Mouse (Mus musculus) monocyte, adult 2 months (primary cell): Measurements from ENCODE around the gene Mxi1.

Experiments used
- DNase-seq, 2 experiments: peaks; one replicate each; pipeline ENCODE4 v3.0.0; 2022; ENCODE audit warnings: low spot score in 2 of 2, low read depth in 1 of 2

Mxi1 gene

GRCm38 (mm10) chr19:53360265-53360958 lies 50.1 kb downstream of the Mxi1 start:
- no peak for DNase-seq

GRCm38 (mm10) chr19:53362967-53363366 lies 52.6 kb downstream of the Mxi1 start:
- no peak for DNase-seq

GRCm38 (mm10) chr19:53364551-53364950 lies 54.2 kb downstream of the Mxi1 start:
- DNase-seq, result no peak

DNA sequence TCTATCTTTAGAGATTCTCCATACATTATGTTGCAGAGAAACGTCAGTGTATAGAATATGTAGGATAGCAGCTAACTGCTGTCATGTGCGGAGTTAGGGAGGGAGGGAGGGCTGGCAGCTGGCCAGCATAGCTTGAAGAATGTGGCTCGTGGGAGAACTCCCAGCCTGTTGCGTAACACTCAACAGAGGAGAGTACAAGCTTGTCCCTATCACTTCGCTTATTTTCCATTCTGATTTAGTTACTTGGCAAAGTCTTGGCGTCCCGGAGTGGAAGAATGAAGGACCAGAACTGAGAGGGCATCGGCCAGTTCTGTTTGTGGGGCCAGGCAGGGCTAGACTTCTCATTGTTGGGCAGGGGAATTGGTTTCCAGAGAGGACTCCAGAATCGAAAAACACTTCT lies 54.6 kb downstream of the Mxi1 start:
- DNase-seq, result no peak

DNA sequence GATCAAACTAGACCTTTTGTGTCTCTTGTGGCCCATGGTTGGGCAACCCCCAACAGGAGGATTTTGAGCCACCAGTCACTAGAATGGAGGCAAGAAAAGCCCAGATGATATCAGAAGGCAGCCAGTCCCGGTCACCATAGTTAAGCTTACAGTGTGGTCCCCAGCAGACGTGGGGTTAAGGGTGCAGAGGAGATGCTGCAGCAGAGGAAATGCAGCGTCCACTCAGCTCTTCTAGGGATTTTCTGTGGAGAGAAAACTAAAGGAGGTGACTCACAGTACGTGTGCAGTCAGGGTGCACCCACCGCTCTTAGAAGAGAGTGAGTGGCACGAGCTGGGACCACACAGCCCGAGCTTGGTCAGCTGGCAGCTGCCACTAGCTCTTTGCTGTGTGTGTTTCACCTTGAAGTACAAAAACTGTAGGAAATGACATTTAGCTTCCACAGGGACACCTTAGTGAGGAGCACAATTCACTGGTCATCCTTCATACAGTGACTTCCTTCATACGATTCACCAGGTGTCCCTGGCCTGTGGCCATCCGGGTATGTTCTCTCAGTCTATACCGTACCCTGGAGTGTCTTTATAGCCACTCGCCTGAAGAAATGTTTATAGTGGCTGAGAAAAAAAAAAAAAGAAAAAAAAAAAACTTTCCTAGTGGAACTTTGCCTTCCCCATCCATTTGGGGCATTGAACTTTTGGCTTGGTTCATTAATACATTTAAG lies 55.9 kb downstream of the Mxi1 start:
- no peak for DNase-seq

- DNase-seq, result no peak
Measured at GRCm38 (mm10) chr19:53366881-53367280, 56.6 kb downstream of the Mxi1 start.

DNA sequence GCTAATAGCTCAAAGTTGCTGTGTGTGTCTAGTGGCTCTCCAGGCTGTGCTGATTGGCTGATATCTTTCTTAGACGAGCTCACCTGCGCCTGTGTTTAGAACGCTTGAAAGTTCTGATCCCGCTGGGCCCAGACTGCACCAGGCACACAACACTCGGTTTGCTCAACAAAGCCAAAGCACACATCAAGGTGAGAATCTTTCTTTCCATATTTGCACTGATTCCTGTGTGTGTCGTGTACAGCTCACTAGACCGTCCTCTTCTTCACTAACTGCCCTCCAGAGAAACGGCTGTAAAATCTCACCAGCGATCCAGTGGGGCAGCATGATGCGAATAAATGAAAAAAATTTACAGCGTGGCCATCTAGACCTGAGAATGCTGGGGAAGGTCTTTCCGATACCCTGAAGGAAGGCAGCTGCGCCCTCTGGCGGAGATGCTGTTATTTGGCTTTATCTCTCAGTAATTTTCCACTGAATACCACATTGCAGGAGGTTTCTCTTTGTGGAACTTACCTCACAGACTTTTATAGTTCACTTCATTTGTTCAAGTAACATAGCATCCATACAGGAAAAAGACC lies 59.2 kb downstream of the Mxi1 start:
- peak in 1 of 2 experiments; percentile 41 for DNase-seq

DNA sequence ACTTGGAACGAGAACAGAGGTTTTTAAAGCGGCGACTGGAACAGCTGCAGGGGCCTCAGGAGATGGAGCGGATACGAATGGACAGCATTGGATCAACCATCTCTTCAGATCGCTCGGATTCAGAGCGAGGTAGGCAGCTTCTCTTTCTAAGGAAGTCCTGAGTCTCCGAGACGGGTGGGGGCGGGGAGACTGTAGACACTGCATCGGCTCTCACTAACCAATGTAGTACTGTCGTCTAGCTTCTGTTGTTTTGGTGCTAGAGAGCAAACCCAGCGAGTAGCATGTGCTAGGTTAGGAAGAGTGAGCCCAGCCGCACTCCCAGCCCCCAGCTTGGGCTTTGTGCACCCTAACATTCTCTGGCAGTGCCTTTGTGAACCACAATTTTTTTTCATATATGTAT lies 59.9 kb downstream of the Mxi1 start:
- no peak for DNase-seq

DNA sequence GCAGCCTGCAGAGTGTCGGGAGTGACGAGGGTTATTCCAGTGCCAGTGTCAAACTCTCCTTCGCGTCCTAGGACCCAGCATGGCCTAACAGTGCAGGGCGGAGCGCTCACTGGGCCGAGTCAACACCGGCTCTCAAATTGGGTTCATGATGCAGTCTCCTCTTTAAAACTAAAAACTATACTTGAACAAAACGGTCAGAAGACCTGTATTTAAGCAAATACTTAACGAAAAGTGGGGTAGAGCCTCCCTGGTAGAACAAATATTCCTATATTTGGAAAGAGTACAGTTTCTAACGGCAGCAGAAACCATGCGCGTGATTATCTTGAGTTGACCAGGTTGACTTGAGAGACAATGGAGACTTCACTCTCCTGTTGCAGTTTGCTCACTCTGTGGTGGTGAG lies 61.3 kb downstream of the Mxi1 start, which contains the start of gene Gm10197:
TSS of gene Gm10197 (minus strand) at position 101 of the 400 bp plus-strand sequence.
- no peak for DNase-seq

GRCm38 (mm10) chr19:53373570-53373969 lies 63.3 kb downstream of the Mxi1 start:
- DNase-seq, result no peak

- DNase-seq, result no peak
Measured at GRCm38 (mm10) chr19:53375299-53375698, 65.0 kb downstream of the Mxi1 start.

DNA sequence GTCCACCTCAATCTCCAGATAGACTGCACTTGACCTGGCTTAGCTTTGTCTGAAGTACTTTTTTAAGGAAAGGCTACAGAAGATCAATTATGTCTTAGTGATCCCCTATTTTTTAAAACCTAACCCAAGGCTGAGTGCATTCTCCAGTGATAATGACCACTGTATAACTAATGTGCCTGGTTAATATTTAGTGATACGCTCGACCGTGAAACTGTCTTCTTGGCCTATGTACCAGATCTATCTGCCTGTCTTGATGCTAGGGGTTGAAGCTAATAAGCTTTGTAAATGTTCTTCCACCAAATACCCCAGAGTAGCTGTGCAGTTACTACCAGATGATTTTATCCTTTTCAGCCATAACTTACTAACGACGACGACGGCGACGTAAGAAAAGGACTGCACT lies 65.5 kb downstream of the Mxi1 start:
- DNase-seq, result no peak

DNA sequence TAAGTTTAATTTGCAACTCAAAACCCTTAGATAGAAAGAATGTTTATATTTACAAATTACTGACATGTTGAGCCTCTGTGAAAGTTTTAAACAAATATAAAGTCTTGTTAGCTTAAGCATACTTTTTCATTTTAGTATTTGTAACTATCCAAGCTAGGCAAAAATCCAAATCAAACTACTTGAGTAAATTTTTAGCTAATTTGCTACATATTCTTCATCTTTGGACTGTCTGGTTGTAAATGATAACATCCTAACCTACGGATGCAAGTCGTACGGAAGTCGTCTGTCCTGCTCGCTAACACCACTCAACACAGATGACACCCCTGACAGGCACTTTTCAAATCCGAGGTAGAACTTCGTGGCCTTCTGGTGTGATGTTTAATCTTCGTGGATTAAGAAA lies 67.3 kb downstream of the Mxi1 start:
- no peak for DNase-seq

DNA sequence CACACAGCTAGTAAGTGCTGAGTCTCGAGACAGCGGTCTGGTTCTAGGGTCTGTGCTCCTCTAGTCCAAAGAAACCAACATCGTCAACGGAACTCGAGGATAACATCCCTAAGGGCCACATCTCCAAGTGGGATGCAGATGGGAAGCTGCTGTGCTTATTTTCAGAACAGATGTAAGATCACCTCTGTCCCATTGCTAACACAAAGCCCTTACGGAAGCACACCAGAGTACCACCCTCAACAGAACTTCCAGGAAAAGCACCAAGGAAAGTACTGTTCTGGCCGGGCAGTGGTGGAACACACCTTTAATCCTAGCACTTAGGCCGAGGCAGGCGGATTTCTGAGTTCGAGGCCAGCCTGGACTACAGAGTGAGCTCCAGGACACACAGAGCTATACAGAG lies 68.1 kb downstream of the Mxi1 start:
- no peak for DNase-seq

DNA sequence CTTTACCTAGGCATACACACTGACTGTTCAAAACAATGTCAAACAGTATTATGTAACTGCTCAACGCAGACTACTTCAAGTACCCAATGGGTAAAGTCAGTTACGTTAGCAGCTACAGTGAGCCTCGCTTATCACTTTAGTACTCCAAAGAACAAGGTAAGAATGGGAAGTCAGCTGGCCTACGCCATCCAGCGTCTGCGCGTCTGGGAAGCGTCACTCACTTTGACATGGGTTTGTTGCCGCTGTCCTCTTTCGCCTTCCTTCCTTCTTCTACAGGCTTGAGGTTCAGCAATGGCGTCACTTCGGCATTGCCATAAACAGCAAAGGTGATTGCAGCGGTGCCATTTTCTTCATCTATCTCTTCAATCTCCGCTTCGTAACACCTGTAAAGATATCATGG lies 73.0 kb downstream of the Mxi1 start:
- no peak for DNase-seq

DNA sequence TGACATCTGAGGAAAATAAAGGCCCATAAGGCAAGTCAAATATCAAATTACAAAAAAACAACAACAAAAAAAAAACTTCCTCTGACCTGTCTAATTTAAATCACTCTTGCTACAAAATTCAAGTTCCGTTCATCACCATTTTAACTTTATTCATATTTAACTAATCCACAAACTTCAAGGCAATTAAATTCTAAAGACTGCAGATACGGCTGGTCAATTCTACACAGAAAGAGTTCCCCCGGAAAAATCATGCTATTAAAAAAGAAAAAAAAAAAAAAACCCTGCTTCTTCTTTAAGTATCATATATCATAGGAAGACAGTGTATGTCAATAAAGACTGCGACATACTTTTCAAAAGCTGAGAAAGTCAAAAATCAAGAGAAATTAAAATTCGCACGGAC lies 79.1 kb downstream of the Mxi1 start:
- DNase-seq, result no peak

GRCm38 (mm10) chr19:53389851-53390431 lies 79.6 kb downstream of the Mxi1 start:
- no peak for DNase-seq

- peak; percentile 98 to 99 for DNase-seq
Measured at GRCm38 (mm10) chr19:53390495-53391007, 80.2 kb downstream of the Mxi1 start, which contains the start of gene Smndc1. TSS of gene Smndc1 (minus strand) at chr19:53390578.

DNA sequence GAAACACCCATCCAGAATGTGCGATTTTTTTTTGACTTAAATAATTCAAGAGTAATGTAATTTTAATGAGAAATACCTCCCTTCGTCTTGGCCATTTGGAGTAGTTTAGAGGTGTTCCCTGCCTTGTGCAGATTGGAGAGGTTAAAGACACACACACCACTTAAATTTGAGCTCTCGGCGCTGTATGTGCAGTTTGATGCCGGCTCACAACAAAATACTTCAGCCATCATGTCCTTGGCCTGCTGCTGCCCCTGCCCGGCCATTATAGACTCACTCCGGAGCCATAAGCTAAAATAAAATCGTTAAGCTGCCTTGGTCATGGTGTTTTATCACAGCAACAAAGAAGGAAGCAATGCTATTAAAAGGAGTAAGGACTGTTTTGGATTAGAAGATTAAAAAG lies 81.1 kb downstream of the Mxi1 start:
- DNase-seq, result no peak

DNA sequence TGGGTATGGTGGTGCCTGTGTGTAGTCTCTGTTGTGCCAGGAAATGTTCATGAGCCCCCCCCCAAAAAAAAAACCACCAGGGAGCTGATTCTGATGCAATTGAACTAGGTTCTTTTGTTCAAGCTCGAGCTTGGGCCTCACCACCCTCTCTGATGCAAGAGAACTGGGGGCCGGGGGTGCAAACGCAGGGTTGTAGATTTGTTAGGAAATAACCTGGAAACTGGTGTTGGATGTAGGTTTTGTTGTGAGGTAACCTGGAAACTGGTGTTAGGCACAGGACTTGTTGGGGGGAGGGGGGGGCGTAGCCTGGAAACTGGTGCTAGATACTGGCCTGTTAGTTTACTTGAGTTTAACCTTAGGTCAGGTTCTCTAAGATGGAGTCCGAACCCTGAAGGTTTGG lies 81.5 kb downstream of the Mxi1 start:
- DNase-seq, result no peak

DNA sequence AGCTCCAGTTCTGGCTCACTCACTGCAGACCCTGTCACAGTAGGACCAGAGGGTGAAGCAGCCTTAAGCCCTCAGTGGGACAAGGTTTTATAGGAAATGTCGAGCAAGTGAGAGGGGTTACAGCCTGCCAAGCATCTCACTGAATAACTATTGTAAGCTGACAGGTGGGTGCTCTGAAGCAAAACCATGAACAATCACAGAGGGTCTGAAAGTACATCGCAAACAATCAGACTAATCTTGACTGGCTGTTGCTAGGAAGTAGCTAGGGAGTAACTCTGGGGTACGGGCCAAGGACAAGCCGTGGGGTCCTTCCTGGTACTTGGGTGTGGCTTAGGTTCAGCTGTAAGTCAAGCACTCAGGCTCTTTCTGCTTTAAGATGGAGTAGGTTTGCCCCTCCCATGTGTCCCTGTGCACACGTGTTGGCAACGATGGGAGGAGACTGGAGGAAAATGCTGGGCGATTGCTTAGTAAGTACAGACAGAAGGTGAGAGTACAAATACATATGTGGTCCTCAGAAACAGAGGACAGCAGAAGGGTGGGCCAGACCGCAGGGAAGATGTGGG lies 82.5 kb downstream of the Mxi1 start:
- DNase-seq, result no peak
